Mouse (Mus musculus) cerebellum, postnatal 36 days (tissue): Measurements from ENCODE around the gene Foxl1.
"Not testable (repeated sequence)": the region's sequence is repeated elsewhere in the genome, so short reads cannot be mapped to it uniquely, and the experiment has no call there.

Source experiments
- DNase-seq, 2 experiments: peaks; one replicate each; pipeline ENCODE4 v3.0.0; 2021 to 2022; ENCODE audit warnings: mixed read lengths in 2 of 2

Gene Foxl1

GRCm38 (mm10) chr8:121126191-121126590 lies 1.5 kb upstream of the Foxl1 start:
- DNase-seq: no peak

- no peak for DNase-seq
Observed at GRCm38 (mm10) chr8:121126694-121127093, 1.0 kb upstream of the Foxl1 start.

- no peak for DNase-seq
Observed at GRCm38 (mm10) chr8:121127291-121127701, 444 bp upstream of the Foxl1 start.

- no peak for DNase-seq
Observed at GRCm38 (mm10) chr8:121128531-121129264, 958 bp downstream of the Foxl1 start.

GRCm38 (mm10) chr8:121129265-121129940 lies 1.7 kb downstream of the Foxl1 start:
- DNase-seq: no peak

- DNase-seq: no peak
Observed at GRCm38 (mm10) chr8:121130522-121130921, 2.8 kb downstream of the Foxl1 start.

DNA sequence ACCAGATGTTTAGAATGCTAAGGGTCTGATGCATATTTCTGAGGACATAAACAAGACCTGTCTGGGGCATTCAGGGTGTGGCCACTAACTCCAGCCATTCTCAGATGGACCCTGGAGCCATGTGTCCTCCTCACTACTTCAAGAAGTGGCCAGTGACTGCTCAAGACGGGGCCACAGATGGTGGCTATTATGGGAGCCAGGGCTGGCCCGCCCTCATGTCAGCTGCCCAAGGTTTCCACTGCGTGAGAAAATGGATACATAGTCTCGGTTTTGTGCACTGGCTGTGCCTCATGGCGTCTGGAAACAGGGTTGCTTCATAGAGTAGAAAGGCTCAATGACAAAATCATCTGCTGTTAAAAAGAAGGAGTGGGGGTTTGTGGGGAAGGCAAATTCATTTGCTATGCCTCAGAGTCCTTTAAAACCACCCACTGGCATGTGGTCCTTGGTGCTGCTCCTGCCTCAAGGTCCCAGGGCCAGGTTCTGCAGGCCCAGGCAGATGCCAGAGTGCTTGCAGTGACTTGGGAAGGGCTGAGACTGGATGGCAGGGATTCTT lies 5.3 kb downstream of the Foxl1 start:
- DNase-seq: no peak

- no peak for DNase-seq
Observed at GRCm38 (mm10) chr8:121134102-121134501, 6.4 kb downstream of the Foxl1 start.

- no peak for DNase-seq
Observed at GRCm38 (mm10) chr8:121134512-121134911, 6.8 kb downstream of the Foxl1 start.

DNA sequence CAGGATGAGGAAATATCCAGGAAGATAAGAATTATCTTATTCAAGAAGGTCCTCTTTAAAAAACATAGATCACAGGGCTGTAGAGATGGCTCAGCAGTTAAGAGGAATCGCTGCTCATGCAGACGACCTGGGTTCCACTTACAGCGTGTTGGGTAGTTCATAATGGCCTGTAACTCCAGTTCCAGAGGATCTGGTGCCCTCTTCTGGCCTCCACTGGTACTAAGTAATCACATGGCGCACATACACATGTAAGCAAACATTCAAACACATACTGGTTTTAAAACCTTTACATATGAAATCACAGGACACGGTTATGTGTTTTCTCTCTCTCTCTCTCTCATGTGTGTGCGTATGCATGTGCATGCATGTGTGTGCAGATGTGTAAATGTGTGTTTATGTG lies 9.1 kb downstream of the Foxl1 start:
- DNase-seq: no peak

DNA sequence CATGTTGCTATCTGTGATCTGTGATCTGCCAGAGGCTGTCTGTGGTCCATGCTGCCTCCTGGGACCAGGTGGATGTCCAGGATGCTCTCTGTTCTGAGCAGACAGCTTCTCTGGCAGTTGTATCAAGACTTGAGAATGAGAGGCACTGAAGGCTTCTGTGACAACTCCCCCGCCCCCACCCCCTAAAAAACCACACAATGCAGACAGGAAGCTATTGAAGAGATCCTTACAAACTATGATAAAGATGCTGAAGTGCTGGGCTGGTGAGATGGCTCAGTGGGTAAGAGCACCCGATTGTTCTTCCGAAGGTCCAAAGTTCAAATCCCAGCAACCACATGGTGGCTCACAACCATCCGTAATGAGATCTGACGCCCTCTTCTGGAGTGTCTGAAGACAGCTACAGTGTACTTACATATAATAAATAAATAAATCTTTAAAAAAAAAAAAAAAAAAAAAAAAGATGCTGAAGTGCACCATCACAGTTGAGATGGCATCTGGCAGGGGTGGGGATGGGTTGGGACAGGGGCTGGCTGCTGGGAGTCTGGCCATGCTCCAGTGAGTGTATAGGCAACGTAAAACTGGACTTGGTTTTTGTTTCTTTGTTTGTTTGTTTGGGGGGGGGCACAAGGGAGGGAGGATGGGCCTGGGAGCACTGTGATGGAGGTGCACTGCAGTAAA lies 17.9 kb downstream of the Foxl1 start:
- DNase-seq: not testable (repeated sequence)

DNA sequence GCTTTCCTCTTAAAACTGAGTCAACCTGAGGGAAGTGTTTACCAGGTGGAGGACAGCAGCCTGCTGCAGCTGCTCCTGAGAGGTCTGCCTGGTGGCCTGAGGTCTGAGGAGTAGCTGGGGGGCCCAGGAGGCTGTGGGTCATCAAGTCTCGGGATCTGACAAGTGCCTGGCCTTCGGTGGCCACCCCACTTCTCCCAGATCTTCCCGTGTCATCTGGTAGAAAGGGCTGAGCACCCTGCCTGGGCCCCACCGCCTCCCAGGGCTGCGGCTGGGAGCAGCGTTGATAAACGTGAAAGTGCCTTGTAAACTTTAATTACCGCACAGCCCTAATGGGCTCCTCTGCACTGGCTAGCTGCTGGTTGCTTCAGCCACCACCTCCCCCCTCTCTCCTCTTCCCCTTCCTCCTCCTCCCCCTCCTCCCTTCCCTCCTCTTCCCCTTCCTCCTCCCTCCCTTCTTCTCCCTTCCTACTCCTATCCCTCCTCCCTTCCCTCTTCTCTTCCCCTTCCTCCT lies 20.9 kb downstream of the Foxl1 start:
- no peak for DNase-seq

- DNase-seq: no peak
Observed at GRCm38 (mm10) chr8:121152394-121152793, 24.7 kb downstream of the Foxl1 start.

GRCm38 (mm10) chr8:121156990-121157491 lies 29.3 kb downstream of the Foxl1 start:
- DNase-seq: no peak

- no peak for DNase-seq
Observed at GRCm38 (mm10) chr8:121158812-121159211, 31.1 kb downstream of the Foxl1 start.

GRCm38 (mm10) chr8:121161437-121161836 lies 33.7 kb downstream of the Foxl1 start:
- no peak for DNase-seq

GRCm38 (mm10) chr8:121162413-121162812 lies 34.7 kb downstream of the Foxl1 start:
- DNase-seq: no peak

- no peak for DNase-seq
Observed at GRCm38 (mm10) chr8:121162906-121163695, 35.4 kb downstream of the Foxl1 start.

- DNase-seq: no peak
Observed at GRCm38 (mm10) chr8:121164017-121164469, 36.3 kb downstream of the Foxl1 start.

DNA sequence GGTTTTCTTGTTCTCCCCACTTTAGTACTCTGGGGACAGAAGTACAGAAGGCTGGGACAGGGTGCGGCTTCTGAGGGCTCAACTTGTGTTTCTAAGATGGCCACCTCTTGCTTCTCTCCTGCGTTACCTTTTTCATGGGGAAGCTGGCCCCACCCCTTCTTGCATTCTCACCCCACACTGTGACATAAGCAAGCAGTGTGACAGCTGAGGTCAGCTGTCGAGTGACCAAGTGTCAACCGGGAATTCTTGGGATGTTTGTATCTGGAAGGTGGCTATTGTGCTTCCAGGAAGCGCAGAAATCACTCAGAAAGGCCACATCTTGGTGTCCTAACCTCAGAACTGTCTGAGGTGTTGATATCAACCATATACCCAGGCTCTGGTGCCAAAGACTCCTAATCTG lies 40.3 kb downstream of the Foxl1 start:
- no peak for DNase-seq

DNA sequence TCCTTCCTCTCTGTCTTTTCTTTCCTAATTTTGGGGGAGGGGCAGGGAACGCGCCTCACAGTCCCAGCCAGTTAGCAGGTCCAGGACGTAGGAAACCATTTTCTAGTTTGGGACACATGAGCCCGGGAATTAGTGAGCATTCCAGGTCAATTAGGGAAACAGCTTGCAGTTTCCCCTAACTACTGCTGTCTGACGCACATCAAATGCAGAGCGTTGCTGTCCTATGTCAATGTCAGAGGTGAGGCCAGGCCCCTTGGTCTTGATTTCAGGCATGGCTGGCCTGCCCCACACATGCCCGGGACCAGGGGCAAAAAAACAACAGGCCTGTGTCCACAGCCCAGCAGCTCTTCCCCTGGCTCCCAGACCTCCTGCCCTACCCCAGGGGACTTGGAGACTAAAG lies 42.4 kb downstream of the Foxl1 start:
- DNase-seq: no peak
